Mouse (Mus musculus) hematopoietic stem cell, adult 5-6 weeks (primary cell): ENCODE data around the gene Col1a2. TPM values are rescaled to one million over a fixed set of nuclear protein-coding genes. Genes with fewer than 3 reads are reported as not detected.

Source experiments
- ATAC-seq, 2 experiments: fragments of 125-278 bp in 1 of 2; replicated peaks in 1 of 2; 2 replicates each; pipeline ENCODE4 v1.8.0; 2016 to 2017; ENCODE audit warnings: inconsistent platforms in 2 of 2, mild to moderate bottlenecking in 2 of 2, moderate number of reproducible peaks in 2 of 2, low read depth in 1 of 2, moderate TSS enrichment in 1 of 2; ENCODE audit not compliant: low FRiP score in 2 of 2, poor library complexity in 2 of 2, severe bottlenecking in 2 of 2, insufficient read depth in 1 of 2, low TSS enrichment in 1 of 2
- total RNA-seq: library from RNA; stranded (forward); fragments of 172-1452, 232-1000 nt; gene quantifications from 2 replicates; pipeline ENCODE4 v1.2.3, GENCODE M21; 2017

Col1a2 gene
- total RNA-seq, 1 experiment from 2014 or later = 0.35 TPM

- ATAC-seq = no peak
Observed at GRCm38 (mm10) chr6:4561156-4561555, 56.5 kb downstream of the Col1a2 start.

- ATAC-seq = no peak
Observed at GRCm38 (mm10) chr6:4561621-4562020, 57.0 kb downstream of the Col1a2 start.

DNA sequence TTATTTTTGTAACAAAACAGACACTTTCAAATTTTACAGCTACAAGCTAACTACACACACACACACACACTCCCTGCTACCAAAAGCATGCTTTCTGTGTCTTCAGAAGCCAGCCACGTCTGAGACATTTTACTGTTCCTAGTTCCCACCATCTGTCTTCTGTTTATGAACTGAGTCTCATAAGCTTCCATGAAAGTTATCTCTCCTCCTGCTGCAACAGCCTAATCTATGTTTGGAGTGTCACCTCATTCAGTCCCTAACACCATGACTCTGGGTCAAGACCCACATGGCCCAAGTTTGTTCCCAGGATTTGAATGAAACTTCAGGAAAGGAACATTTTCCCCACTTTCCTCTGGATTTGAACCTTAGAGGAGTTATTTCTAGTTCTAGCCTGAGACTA is 57.8 kb downstream of the Col1a2 start:
- no peak for ATAC-seq

DNA sequence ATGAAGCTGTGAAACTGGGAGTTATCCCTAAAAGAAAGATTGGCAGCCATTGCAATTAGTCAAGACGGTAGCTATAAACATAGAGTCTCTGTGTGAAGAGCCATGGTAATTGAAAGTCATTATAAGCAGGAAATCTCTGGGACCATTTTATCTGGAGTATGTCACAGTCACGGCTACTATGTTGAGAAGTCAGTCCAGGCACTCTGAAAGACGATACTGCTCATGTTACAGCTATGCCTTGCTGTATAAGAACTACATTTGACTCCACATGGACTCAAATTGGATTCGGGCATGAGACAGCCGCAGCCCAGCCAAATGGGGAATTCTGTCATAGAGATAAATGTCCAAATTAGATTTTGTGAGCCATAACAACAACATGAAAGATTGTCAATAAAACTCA is 58.9 kb downstream of the Col1a2 start:
- ATAC-seq = no peak

DNA sequence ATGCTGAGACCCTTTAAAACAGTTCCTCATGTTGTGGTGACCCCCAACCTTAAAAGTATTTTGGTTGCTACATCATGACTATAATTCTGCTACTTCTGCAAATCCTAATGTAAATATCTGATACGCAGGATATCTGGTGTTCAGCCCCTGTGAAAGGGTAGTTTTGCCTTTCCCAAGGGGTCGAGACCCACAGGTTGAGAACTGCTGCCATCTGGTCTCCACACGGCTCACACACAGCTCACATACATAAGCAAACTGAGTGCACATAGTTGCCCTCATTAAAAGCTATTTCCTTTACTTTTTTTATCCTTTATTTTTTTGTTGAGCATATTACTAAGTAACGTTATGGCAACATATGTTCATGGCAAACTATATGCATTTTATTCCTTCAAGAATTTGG is 65.8 kb downstream of the Col1a2 start:
- ATAC-seq = no peak

GRCm38 (mm10) chr6:4577756-4578155 is 73.1 kb downstream of the Col1a2 start:
- ATAC-seq = no peak

- ATAC-seq = no peak
Observed at GRCm38 (mm10) chr6:4578343-4578742, 73.7 kb downstream of the Col1a2 start.

- ATAC-seq = no peak; a peak in 1 of 4 replicates
Observed at GRCm38 (mm10) chr6:4579620-4580019, 75.0 kb downstream of the Col1a2 start.

GRCm38 (mm10) chr6:4583485-4583884 is 78.9 kb downstream of the Col1a2 start:
- no peak for ATAC-seq

GRCm38 (mm10) chr6:4587946-4588345 is 83.3 kb downstream of the Col1a2 start:
- peak; percentile 61 to 76; a peak in 2 of 4 replicates for ATAC-seq

DNA sequence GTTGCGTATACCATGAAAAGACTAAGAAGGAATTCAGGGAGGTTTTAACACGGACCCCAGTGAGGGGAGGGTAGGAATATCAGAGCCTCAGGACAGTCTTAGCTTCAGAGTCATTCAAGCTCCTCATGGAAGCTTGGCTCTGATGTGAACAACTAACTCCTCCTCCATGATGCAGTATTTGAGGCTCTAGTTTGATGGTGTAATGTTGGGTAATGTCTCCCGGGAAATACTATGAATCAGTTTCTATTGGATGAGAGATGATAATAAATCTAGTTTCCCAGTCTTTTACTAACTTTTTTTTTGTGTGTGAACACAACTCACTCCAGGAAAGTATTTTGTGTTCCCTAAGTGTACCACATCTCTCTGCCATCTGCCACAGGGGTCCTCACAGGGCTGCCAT is 84.1 kb downstream of the Col1a2 start:
- no peak for ATAC-seq

- peak in 1 of 2 experiments; percentile 48; a peak in 1 of 4 replicates for ATAC-seq
Observed at GRCm38 (mm10) chr6:4590089-4590488, 85.5 kb downstream of the Col1a2 start.

Other genes starting within 250 kb of the Col1a2 start
- 68.8 and 146 TPM in 2 replicates for gene Casd1, start 96.0 kb downstream of the Col1a2 start, total RNA-seq
- 16.0 and 25.8 TPM in 2 replicates for gene Sgce, start 242.4 kb downstream of the Col1a2 start, total RNA-seq
- 0.05 and 0.19 TPM in 2 replicates for gene Peg10, start 242.5 kb downstream of the Col1a2 start, total RNA-seq